Mouse (Mus musculus) intestine, postnatal 0 days (tissue): ENCODE results near the gene Gnb1. TPM values are rescaled to one million over a fixed set of nuclear protein-coding genes. Genes with fewer than 3 reads are reported as not detected.

Source experiments
- ATAC-seq: fragments of 200-750 bp; cut with Nextera tagmentation; 2 replicates; pipeline ENCODE4 v1.8.0; 2017; ENCODE audit warnings: mild to moderate bottlenecking, moderate TSS enrichment, moderate library complexity
- H3K27ac ChIP-seq: fragments of 300-500 bp; sonication (generic); 2 replicates; pipeline ENCODE4 v1.5.1; 2014; ENCODE audit warnings: mild to moderate bottlenecking, low read depth, low read length, moderate library complexity
- H3K27me3 ChIP-seq: fragments of 300-500 bp; sonication (generic); replicated peaks from 2 replicates; pipeline ENCODE4 v1.6.1; 2014; ENCODE audit warnings: low read length, mixed read lengths; ENCODE audit not compliant: control insufficient read depth, insufficient read depth
- H3K36me3 ChIP-seq: fragments of 300-500 bp; sonication (generic); 2 replicates; pipeline ENCODE4 v1.6.1; 2014; ENCODE audit warnings: mild to moderate bottlenecking, moderate library complexity; ENCODE audit not compliant: control insufficient read depth, insufficient read depth
- H3K4me1 ChIP-seq: fragments of 300-500 bp; sonication (generic); replicated peaks from 2 replicates; pipeline ENCODE4 v1.6.1; 2014; ENCODE audit warnings: antibody characterized with exemption, low read length, mixed read lengths; ENCODE audit not compliant: control insufficient read depth, insufficient read depth
- H3K4me2 ChIP-seq: fragments of 300-500 bp; sonication (generic); replicated peaks from 2 replicates; pipeline ENCODE4 v1.6.1; 2014; ENCODE audit warnings: low read depth, mild to moderate bottlenecking, moderate library complexity
- H3K4me3 ChIP-seq: fragments of 300-500 bp; sonication (generic); 2 replicates; pipeline ENCODE4 v1.5.1; 2014; ENCODE audit warnings: low read depth, low read length
- H3K9ac ChIP-seq: fragments of 300-500 bp; sonication (generic); 2 replicates; pipeline ENCODE4 v1.6.1; 2014; ENCODE audit warnings: mild to moderate bottlenecking, low read depth, low read length
- H3K9me3 ChIP-seq: fragments of 300-500 bp; sonication (generic); 2 replicates; pipeline ENCODE4 v1.6.1; 2016; ENCODE audit warnings: mixed run types; ENCODE audit not compliant: control insufficient read depth
- CTCF ChIP-seq: sonication (generic); IDR thresholded peaks from 2 replicates; pipeline ENCODE4 v1.5.1; 2016; ENCODE audit warnings: low read depth, mild to moderate bottlenecking, control low read depth, antibody characterized with exemption, moderate library complexity
- WGBS: fragments of 180-500 bp; shearing (Covaris S2); extraction: QIAGEN DNeasy Blood & Tissue Kit; methylation state at CpG from one replicate; pipeline ENCODE4 v1.1.7; 2014; 5-methylcytosine and 5-hydroxymethylcytosine counted together
- polyA plus RNA-seq: library from polyadenylated mRNA; unstranded; fragments of >200 nt; fragmentation: Nextera tagmentation; extraction: Ambion mirVana; gene quantifications from 2 replicates; pipeline ENCODE4 v1.2.1, GENCODE M21; 2015

Gene Gnb1
- polyA plus RNA-seq, 1 experiment from 2014 or later: 336 TPM

GRCm38 (mm10) chr4:155603801-155604200, 112.6 kb downstream of the Gnb1 start:
- 94% methylated on average over 6 of the region's 6 CpGs for WGBS
- Histone ChIP-seq H3K9me3 (no peaks in the 10 kb centered on the region), H3K4me1 (no peaks in the 10 kb centered on the region), H3K27ac (no peak overlapping the region), H3K4me3 (no peak overlapping the region), H3K4me2 (no peak overlapping the region), H3K9ac (no peak overlapping the region), H3K36me3 (peaks cover 5% of the 10 kb centered on the region; the same call in 1 of the 2 replicates), H3K27me3 (no peaks in the 10 kb centered on the region)
- TF ChIP-seq CTCF: no peak
- no peak for ATAC-seq

- 69% methylated on average over 4 of the region's 4 CpGs for WGBS
- no peaks in the 10 kb centered on the region for H3K27me3 ChIP-seq
- no peaks in the 10 kb centered on the region for H3K9me3 ChIP-seq
- ATAC-seq: no peak
- no peak for TF ChIP-seq CTCF
- no peak overlapping the region for H3K4me3 ChIP-seq
- H3K4me2 ChIP-seq: no peak overlapping the region
- no peak overlapping the region for H3K27ac ChIP-seq
- H3K9ac ChIP-seq: no peak overlapping the region
- no peaks in the 10 kb centered on the region for H3K4me1 ChIP-seq
- H3K36me3 ChIP-seq: peaks cover 10% of the 10 kb centered on the region; the same call in 1 of the 2 replicates
These were observed 114.0 kb downstream of the Gnb1 start for GRCm38 (mm10) chr4:155605132-155605531.

- WGBS: 67% methylated on average over 2 of the region's 2 CpGs
- Histone ChIP-seq H3K4me1 (no peaks in the 10 kb centered on the region), H3K9me3 (no peaks in the 10 kb centered on the region), H3K27ac (no peak overlapping the region), H3K4me2 (no peak overlapping the region), H3K27me3 (no peaks in the 10 kb centered on the region), H3K36me3 (peaks cover 13% of the 10 kb centered on the region; the same call in 1 of the 2 replicates), H3K9ac (no peak overlapping the region), H3K4me3 (no peak overlapping the region)
- ATAC-seq: no peak
- no peak for TF ChIP-seq CTCF
These were observed 115.7 kb downstream of the Gnb1 start for GRCm38 (mm10) chr4:155606825-155607224.

Other genes with a start within 250 kb of the Gnb1 start
- 54.6 and 57.8 TPM in 2 replicates for gene Faap20, start 241.6 kb upstream of the Gnb1 start, polyA plus RNA-seq
- 31.7 and 38.8 TPM in 2 replicates for gene Prkcz, start 130.0 kb upstream of the Gnb1 start, polyA plus RNA-seq
- gene Gabrd, start 93.2 kb upstream of the Gnb1 start, polyA plus RNA-seq: 0.16 and 0.21 TPM in 2 replicates
- gene Cfap74, start 82.2 kb upstream of the Gnb1 start, polyA plus RNA-seq: 0.50 and 0.52 TPM in 2 replicates
- 15.9 and 16.2 TPM in 2 replicates for gene Tmem52, start 22.2 kb upstream of the Gnb1 start, polyA plus RNA-seq
- gene Nadk, start 71.0 kb downstream of the Gnb1 start, polyA plus RNA-seq: 46.7 and 49.2 TPM in 2 replicates
- 5.1 and 6.1 TPM in 2 replicates for gene Slc35e2, start 110.1 kb downstream of the Gnb1 start, polyA plus RNA-seq
- 60.3 and 73.0 TPM in 2 replicates for gene Cdk11b, start 133.5 kb downstream of the Gnb1 start, polyA plus RNA-seq
- gene Gm10563, start 154.0 kb downstream of the Gnb1 start, polyA plus RNA-seq: not detected in 2 replicates
- gene Mmp23, start 162.0 kb downstream of the Gnb1 start, polyA plus RNA-seq: 31.3 and 37.0 TPM in 2 replicates
- 8.2 and 10.5 TPM in 2 replicates for gene Mib2, start 177.8 kb downstream of the Gnb1 start, polyA plus RNA-seq
- 5.5 and 6.2 TPM in 2 replicates for gene Fndc10, start 203.0 kb downstream of the Gnb1 start, polyA plus RNA-seq
- gene Ssu72, start 213.4 kb downstream of the Gnb1 start, polyA plus RNA-seq: 167 and 171 TPM in 2 replicates
- gene Tmem240, start 243.4 kb downstream of the Gnb1 start, polyA plus RNA-seq: 0.13 and 0.24 TPM in 2 replicates